Mouse (Mus musculus) liver, adult 2 months (tissue): ENCODE measurements around the gene Tigit.

Experiments used
- CTCF ChIP-seq: fragments of 200-500 bp; IDR thresholded peaks from 2 replicates; pipeline ENCODE4 v1.5.1; 2011; ENCODE audit warnings: low read depth, low read length, control low read depth
- POLR2A ChIP-seq: fragments of 200-500 bp; IDR thresholded peaks from 2 replicates; pipeline ENCODE4 v1.6.1; 2011; ENCODE audit warnings: low read length, control low read depth; ENCODE audit not compliant: insufficient read depth; ENCODE audit errors: extremely low read depth

DNA sequence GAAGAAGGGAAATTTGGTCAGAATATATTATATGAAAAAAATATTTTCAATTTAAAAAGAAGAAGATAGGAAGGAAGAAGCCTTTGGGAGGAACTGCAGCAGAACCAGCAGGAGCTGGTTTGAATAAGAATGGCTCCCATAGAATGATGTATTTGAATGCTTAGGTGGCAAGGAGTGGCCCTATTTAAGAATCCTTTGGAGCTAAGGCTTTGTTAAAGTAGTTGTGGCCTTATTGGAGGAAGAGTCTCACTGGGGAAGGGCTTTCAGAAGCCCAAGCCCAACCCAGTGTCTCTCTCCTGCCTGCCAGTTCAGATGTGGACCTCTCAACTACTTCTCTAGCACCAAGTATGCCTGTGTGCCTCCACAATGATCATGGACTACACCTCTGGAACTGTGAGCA is 56.9 kb downstream of the Tigit start:
- no peak for TF ChIP-seq CTCF
- no peak for TF ChIP-seq POLR2A
